7 mouse cellular contexts compared by ENCODE assay signal in genomic region chr12:105336094-105336420, GRCm38 (mm10). TPM values are rescaled to one million over a fixed set of nuclear protein-coding genes. Genes with fewer than 3 reads are reported as not detected.
DNase-seq lines count a peak whose midpoint lies in the region; ATAC-seq and TF ChIP-seq lines count a peak whose summit lies in the region.

No protein-coding gene starts in this region.

- H3K4me1 ChIP-seq in forebrain, embryonic 11.5 days (replicated peaks; ENCODE audit: control insufficient read depth, insufficient read depth, low read length) = peaks cover 7% of the 10 kb centered on the region
- H3K4me1 ChIP-seq in intestine, embryonic 16.5 days (ENCODE audit: control insufficient read depth, insufficient read depth, low read length) = peaks cover 4% of the 10 kb centered on the region
- H3K4me1 ChIP-seq in olfactory bulb, adult 2 months (ENCODE audit: control insufficient read depth, insufficient read depth, low read length) = peaks cover 22% of the 10 kb centered on the region

- peak overlapping the region; percentile 63 for H3K4me3 ChIP-seq in left cerebral cortex, adult 2 months
- peak overlapping the region; percentile 61 for H3K4me3 ChIP-seq in forebrain, embryonic 11.5 days (ENCODE audit: low read depth, low read length)
- H3K4me3 ChIP-seq in intestine, embryonic 16.5 days (ENCODE audit: low read length) = peak overlapping the region; percentile 60
- H3K4me3 ChIP-seq in olfactory bulb, adult 2 months (ENCODE audit: insufficient read depth, low read depth, low read length) = peak overlapping the region; percentile 59

- H3K27me3 ChIP-seq in forebrain, embryonic 11.5 days (ENCODE audit: control insufficient read depth, insufficient read depth, low read length) = peaks cover 25% of the 10 kb centered on the region
- peaks cover 24% of the 10 kb centered on the region for H3K27me3 ChIP-seq in intestine, embryonic 16.5 days (replicated peaks; ENCODE audit: control insufficient read depth, insufficient read depth, low read length)

- H3K36me3 ChIP-seq in forebrain, embryonic 11.5 days (ENCODE audit: control insufficient read depth, insufficient read depth, low read length) = no peaks in the 10 kb centered on the region
- H3K36me3 ChIP-seq in intestine, embryonic 16.5 days (ENCODE audit: control insufficient read depth, insufficient read depth, low read length) = no peaks in the 10 kb centered on the region

- peak; percentile 55 for ATAC-seq in forebrain, embryonic 11.5 days (replicated peaks; ENCODE audit: low FRiP score)
- ATAC-seq in intestine, embryonic 16.5 days = peak; percentile 23; the same call in 1 of the 2 replicates

- H3K9ac ChIP-seq in forebrain, embryonic 11.5 days (ENCODE audit: low read length) = peak overlapping the region; percentile 56
- no peak overlapping the region for H3K9ac ChIP-seq in intestine, embryonic 16.5 days (ENCODE audit: low read depth, low read length)

- peak overlapping the region; percentile 96 for H3K4me2 ChIP-seq in forebrain, embryonic 11.5 days (ENCODE audit: low read depth, low read length, severe bottlenecking)
- peak overlapping the region; percentile 99 for H3K4me2 ChIP-seq in intestine, embryonic 16.5 days (ENCODE audit: low read depth, low read length)

- no peak for TF ChIP-seq CTCF in left cerebral cortex, adult 2 months (IDR thresholded peaks at IDR 0.05)
- no peak for TF ChIP-seq CTCF in olfactory bulb, adult 2 months (IDR thresholded peaks at IDR 0.05; ENCODE audit: insufficient read depth, low read depth, low read length)

- TF ChIP-seq POLR2A in olfactory bulb, adult 2 months (IDR thresholded peaks at IDR 0.05; ENCODE audit: insufficient read depth, low read depth, low read length) = no peak

- DNase-seq in left cerebral cortex, adult 2 months (ENCODE audit: extremely low spot score in 1 of 2, low spot score in 2 of 2) = no peak
- no peak for DNase-seq in left cerebral cortex, adult 9 months (ENCODE audit: low spot score in 2 of 2)
- no peak for DNase-seq in forebrain, embryonic 11.5 days (ENCODE audit: low spot score)
- no peak for DNase-seq in frontal cortex, postnatal 14 days (ENCODE audit: low spot score in 2 of 2)
- DNase-seq in embryo, embryonic 9.5 days (ENCODE audit: extremely low spot score) = no peak

- 14% methylated on average over 8 of the region's 8 CpGs for WGBS in forebrain, embryonic 11.5 days
- WGBS in intestine, embryonic 16.5 days = 15% methylated on average over 8 of the region's 8 CpGs
- 31% methylated on average over 8 of the region's 8 CpGs for WGBS in olfactory bulb, adult 2 months

- intact Hi-C loops in left cerebral cortex, adult 2 months (cut with DNase I) = loop anchor here (5.0 kb wide), 1 partner anchor 91 kb away; no protein-coding TSS in a partner anchor

- H3K27ac ChIP-seq in left cerebral cortex, adult 2 months = no peak overlapping the region
- H3K27ac ChIP-seq in forebrain, embryonic 11.5 days (ENCODE audit: low read depth, low read length) = no peak overlapping the region
- no peak overlapping the region for H3K27ac ChIP-seq in intestine, embryonic 16.5 days (ENCODE audit: low read length)
- H3K27ac ChIP-seq in olfactory bulb, adult 2 months (ENCODE audit: insufficient read depth, low read depth, low read length) = no peak overlapping the region

- H3K9me3 ChIP-seq in forebrain, embryonic 11.5 days (ENCODE audit: control insufficient read depth, low read length) = no peaks in the 10 kb centered on the region
- H3K9me3 ChIP-seq in intestine, embryonic 16.5 days (ENCODE audit: control insufficient read depth, low read length) = no peaks in the 10 kb centered on the region

RNA-seq across cellular contexts. Expression of gene Tunar, which starts 2.4 kb away (rescaled TPM):
- 10 to 100 TPM in 1 of 2 experiments, 1 to 10 TPM in 1; 7.6 to 11.2 TPM for total RNA-seq in left cerebral cortex, adult 2 months (2021)
- polyA plus RNA-seq in forebrain, embryonic 11.5 days (2014; fragmentation: Nextera tagmentation; extraction: Ambion mirVana) = 0.65 and 0.91 TPM in 2 replicates
- polyA plus RNA-seq in intestine, embryonic 16.5 days (2015; fragmentation: Nextera tagmentation; extraction: Ambion mirVana) = 0.10 and 0.15 TPM in 2 replicates
- not detected in 2 replicates for polyA plus RNA-seq in olfactory bulb, adult 2 months (2012; ENCODE audit: insufficient read depth, insufficient read length, low replicate concordance, missing spikeins)
